Mouse (Mus musculus): ENCODE results near the gene Fam189b.
"Not testable (repeated sequence)": the region's sequence is repeated elsewhere in the genome, so short reads cannot be mapped to it uniquely, and the experiment has no call there.

The Fam189b gene

GRCm38 (mm10) chr3:89183058-89183958 lies at the start of gene Fam189b:
TSS of gene Fam189b (plus strand) at chr3:89183143.
- DNase-seq, result peak; percentile 88 to 95

DNA sequence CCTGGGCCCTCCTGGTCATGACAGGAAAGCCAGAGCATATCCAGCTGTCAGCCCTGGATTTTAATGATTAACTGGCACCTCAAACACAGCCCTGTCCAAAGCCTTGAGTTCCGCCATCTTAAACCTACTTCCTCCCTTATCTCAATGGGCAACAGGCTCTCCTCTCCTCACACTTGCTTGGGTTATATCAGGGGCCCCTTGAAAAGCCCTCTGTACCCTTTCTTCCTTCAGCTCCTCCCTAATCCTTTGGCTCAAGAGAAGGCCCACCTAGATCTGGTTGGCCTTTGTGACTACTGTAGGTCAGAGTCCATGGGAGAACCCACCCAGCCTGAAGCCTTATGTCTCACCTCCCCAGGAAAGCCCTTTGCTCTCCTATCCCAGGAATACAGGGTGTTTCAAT lies 49.2 kb upstream of the Fam189b start:
- no peak for DNase-seq

DNA sequence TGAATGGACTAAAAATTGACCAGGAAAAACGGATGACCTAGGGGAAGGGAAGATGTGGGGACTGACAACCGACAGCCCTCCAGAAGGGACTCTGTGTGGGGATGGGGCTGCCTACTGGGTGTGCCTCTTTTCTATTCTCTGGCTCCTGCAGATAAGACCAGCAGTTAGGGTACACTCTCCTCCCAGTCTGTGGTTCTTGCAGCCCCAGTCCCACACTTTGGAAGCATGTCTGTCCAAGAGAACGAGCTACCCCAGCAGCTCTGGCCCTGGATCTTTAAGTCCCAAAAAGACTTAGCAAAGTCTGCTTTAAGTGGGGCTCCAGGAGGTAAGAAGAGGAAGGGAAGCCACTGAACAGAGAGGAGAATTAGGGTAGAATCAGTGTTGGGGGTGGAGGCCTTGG lies 47.0 kb upstream of the Fam189b start, which contains the start of gene Pklr:
Gene Pklr (plus strand): TSS at position 185 of the 400 bp plus-strand sequence.
- no peak for DNase-seq

- DNase-seq, result no peak
Measured at GRCm38 (mm10) chr3:89136365-89136764, 46.6 kb upstream of the Fam189b start.

DNA sequence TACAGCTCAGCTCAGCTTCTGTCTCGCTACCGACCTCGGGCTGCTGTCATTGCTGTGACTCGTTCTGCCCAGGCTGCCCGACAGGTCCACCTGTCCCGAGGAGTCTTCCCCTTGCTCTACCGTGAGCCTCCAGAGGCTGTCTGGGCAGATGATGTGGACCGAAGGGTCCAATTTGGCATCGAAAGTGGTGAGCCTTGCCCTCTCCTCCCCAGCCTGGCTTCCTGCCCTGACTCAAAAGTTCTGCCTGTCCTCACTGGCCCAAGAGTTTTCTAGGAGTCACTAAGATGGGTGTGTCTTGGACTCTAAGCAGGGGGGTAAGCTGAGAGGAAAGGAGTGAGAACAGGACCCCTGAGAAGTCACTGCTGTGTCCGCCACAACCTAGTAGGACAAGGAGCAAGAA lies 38.1 kb upstream of the Fam189b start:
- DNase-seq, result no peak

GRCm38 (mm10) chr3:89145566-89145965 lies 37.4 kb upstream of the Fam189b start:
- DNase-seq, result no peak

DNA sequence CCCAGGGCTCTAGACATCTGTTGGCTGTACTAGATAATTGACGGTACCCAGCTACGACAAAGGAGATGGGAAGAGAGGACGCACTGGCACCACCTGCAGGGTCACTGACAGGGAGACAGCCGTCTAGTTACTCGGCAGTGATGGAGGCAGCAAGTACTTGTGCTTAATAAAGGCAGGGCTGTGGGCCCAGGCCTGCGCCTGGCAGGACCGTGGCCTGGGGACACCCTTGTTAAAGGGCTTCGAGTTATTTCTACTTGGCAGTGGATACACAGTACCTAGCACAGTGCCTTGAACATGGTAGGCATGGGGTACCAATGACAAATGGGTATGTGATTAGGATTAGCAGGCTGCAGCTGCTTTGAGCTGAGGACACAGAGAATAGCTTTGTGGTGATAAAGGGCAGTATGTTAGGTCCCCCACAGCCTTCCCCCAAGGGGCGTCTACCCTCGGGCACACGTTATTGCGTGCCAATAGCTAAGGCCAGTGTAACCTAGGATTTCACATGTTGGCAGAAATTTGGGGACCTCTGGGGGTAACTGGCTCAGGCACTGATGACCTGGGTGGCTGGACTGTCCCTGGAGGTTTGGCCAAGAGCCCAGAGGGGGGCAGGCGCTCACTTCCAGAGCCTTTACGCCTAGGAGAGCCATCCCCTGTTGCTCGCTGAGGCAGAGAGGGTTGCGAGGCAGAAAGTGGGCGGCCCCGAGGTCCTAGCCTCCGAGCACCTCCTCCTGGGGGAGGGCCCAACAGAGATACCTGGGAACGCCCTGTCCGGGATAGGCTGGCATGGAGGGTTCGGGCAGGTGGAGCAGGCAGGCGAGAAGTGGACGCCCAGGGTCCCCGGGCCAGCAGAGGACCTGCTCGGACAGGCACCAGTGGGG lies 35.6 kb upstream of the Fam189b start:
- peak; percentile 15 to 27 for DNase-seq

GRCm38 (mm10) chr3:89147979-89148311 lies 35.0 kb upstream of the Fam189b start:
- DNase-seq, result no peak

DNA sequence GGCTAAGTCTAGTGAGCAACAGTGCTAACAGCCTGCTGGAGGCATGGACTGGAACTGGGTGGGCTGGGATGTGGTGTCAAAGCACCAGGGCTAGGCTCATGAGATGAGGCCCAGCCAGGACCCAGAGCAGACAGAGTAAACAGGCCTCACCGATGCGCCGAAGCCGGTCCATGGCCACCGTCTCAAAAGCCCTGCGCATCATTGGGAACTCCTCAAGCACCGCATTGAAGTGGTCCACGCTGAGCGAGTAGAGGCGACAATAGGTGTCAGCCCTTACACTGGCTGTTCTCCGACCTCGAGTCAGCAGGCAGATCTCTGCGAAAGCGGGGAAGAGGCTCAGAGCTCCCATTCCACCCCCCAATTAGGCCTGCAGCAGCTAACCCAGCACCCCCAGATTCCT lies 34.4 kb upstream of the Fam189b start:
- no peak for DNase-seq

DNA sequence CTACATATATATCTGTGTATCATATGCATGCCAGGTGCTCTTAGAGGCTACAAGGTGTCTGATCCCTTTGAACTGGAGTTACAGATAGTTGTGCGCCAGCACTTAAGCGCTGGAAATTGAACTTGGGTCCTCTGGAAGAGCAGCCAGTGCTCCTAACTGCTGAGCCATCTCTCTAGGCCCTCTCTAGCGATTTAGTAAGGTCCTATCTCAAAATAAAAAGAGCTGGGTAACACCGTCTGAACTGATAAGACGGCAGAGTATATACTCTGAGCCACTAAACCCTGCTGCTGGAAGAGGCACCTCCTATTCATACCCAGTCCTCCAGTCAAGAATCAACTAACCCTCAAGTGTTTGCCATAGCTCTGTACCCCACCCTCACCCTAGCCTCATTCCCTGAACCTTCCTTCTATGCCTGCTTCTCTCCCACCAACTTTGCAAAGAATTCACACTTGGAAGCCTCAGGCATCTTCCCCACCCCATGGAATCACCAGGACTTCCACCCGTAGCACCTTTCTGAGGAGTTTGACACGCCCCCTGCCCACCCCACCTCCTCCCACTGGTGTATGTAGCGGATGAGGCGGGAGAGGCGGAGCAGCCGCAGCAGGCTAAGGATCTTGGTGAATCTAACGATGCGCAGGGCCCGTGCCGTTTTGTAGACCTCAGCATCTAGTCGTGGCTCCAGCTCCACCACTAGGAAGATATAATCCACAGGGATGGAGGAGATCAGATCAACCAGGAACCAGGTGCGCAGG lies 30.7 kb upstream of the Fam189b start:
- no peak for DNase-seq

- no peak for DNase-seq
Measured at GRCm38 (mm10) chr3:89156951-89157350, 26.0 kb upstream of the Fam189b start.

GRCm38 (mm10) chr3:89158651-89159050 lies 24.3 kb upstream of the Fam189b start:
- no peak for DNase-seq

- DNase-seq, result no peak
Measured at GRCm38 (mm10) chr3:89159211-89159610, 23.7 kb upstream of the Fam189b start.

- peak; percentile 60 to 70 for DNase-seq
Measured at GRCm38 (mm10) chr3:89159616-89160344, 23.2 kb upstream of the Fam189b start, which contains the start of gene Hcn3. TSS of gene Hcn3 (minus strand) at chr3:89160196.

DNA sequence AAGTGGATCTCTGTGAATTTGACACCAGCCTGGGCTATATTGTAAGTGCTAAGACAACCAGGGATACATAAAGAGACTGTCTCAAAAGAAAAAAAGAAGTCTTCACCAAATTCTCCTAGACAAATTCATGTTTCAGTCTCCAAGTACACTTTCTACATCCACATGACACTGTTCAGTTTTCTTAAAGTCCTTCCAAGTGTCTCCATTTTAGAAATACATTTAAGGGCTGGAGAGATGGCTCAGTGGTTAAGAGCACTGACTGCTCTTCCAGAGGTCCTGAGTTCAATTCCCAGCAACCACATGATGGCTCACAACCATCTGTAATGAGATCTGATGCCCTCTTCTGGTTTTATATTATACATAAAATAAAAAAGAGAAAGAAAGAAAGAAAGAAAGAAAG lies 21.7 kb upstream of the Fam189b start:
- not testable (repeated sequence) for DNase-seq

GRCm38 (mm10) chr3:89161786-89162185 lies 21.2 kb upstream of the Fam189b start:
- DNase-seq, result no peak

DNA sequence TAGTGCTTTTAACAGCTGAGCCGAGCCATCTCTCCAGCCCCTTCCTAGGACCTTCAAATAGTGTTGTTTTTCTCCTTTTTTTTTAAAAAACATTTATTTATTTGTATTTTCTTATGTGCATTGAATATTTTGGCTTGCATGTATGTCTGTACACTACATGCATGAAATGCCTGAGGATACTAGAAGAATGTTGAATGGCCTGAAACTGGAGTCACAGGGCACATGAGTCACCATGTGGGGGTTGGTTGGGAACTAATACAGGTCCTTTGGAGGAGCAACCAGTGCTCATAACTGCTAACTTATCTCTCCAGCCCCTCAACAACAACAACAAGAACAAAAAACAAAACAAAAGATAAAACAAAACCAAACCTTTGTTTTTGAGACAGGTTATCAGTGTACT lies 19.8 kb upstream of the Fam189b start:
- DNase-seq, result no peak

DNA sequence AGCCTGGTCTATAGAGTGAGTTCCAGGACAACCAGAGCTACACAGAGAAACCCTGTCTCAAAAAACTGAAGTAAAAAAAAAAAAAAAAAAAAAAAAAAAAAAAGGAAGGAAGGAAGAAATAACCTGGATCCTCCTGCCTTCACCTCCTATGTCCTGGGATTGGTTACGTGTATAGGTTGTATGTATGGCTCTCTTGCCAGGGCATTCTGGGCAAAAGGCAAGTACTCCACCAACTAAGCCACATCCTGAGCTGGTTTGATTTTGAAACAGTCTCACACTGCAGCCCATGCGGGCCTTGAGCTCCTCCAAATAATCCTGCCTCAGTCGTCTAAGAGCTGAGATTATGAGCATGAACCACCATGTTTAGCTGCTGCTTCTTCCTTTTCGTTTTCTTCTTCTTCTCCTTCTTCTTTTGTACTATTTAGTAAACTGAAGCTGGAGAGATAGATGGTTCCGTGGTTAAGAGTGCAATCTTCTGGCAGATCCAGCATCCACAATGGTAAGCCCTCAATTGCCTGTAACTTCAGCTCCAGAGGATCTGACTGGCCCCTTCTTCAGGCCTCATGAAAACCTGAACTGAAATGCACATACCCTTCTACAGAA lies 19.2 kb upstream of the Fam189b start:
- no peak for DNase-seq

DNA sequence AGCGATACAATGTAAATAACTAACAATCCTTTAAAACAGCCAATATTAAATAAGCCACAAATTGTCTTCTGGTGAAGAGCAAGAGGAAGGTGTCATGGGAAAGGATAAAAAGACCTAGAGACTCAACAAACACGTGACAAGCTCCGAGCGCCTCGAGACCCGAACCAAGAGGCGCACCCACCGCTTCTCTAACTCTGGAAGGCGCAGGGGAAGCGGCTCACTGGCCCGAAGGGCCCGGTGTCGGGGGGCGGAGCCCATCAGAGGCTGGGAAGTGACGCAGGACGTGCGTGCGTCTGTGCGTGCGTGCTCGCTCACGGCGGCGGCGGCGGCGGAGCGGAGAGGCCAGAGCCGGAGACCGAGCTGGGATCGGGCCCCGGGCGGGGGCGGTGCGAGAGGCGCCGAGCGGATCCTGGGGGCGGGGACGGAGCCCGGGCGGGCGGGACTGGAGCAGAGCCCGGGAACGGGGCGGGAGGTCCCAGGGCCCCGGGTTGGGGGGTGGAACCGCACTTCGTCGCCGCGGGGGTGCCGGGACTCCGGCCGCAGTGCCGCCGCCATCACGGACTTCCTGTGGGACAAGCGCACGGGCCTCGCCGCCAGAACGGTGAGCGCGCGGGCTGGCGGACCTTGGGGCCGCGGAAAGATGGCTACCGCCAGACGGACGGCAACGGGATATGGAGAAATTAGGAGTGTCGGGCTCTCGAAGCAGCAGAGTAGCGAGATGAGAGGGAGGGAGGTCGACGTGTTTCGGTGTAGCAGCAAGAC lies 18.3 kb upstream of the Fam189b start, which contains the start of gene Clk2:
Gene Clk2 (plus strand): TSS at position 290 of the 762 bp plus-strand sequence.
- DNase-seq, result peak; percentile 96

- no peak for DNase-seq
Measured at GRCm38 (mm10) chr3:89165268-89165870, 17.6 kb upstream of the Fam189b start.
